Mouse (Mus musculus): Measurements from ENCODE around the gene Cyp19a1. TPM values are rescaled to one million over a fixed set of nuclear protein-coding genes. Genes with fewer than 3 reads are reported as not detected.

Gene Cyp19a1
- not detected in 2 replicates for polyA plus RNA-seq (2015; fragmentation: Nextera tagmentation; extraction: Ambion mirVana)

DNA sequence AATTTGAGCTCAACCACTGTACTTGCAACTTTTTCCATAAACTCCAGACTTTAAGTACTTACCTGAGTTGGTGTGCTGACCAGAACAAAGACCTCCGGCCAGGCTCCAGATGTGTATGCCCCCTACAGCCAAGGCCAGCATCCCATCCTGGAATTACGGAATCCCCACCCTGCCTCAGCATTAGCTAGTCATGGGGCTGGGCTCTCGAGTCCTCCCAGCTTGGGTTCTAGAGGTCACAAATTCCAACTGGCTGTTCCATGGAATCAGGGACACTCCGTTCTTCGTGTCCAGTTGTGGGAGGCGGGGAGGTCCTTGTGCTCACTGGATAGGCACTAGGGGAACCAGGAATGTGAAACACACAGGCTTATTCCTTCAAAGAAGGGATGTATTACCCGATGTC is at the start of gene Cyp19a1:
Gene Cyp19a1, minus strand, starts transcription at position 101 of the 400 bp plus-strand sequence.
- Histone ChIP-seq H3K9ac (no peak within 1 kb of the TSS), H3K36me3 (no peaks in the 10 kb centered on the region), H3K27me3 (no peaks in the 10 kb centered on the region), H3K27ac (no peak within 1 kb of the TSS), H3K4me3 (replicated peaks) (no peak within 1 kb of the TSS), H3K4me2 (no peak within 1 kb of the TSS), H3K9me3 (replicated peaks) (no peaks in the 10 kb centered on the region), H3K4me1 (replicated peaks) (no peaks in the 10 kb centered on the region)
- DNase-seq (no peak), ATAC-seq (ENCODE audit: low read depth) (no peak)
- whole genome bisulfite sequencing (ENCODE audit: insufficient replicate concordance), result 61% methylated on average over 7 of the region's 7 CpGs

GRCm38 (mm10) chr9:54316363-54316762 is 48.5 kb upstream of the Cyp19a1 start:
- Histone ChIP-seq H3K27ac (no peak overlapping the region), H3K9me3 (replicated peaks) (no peaks in the 10 kb centered on the region), H3K4me1 (replicated peaks) (no peaks in the 10 kb centered on the region), H3K4me3 (replicated peaks) (no peak overlapping the region), H3K9ac (no peak overlapping the region), H3K4me2 (no peak overlapping the region), H3K36me3 (no peaks in the 10 kb centered on the region), H3K27me3 (no peaks in the 10 kb centered on the region)
- WGBS (ENCODE audit: insufficient replicate concordance), result 61% methylated on average over 9 of the region's 9 CpGs
- ATAC-seq (ENCODE audit: low read depth) (no peak), DNase-seq (no peak)

DNA sequence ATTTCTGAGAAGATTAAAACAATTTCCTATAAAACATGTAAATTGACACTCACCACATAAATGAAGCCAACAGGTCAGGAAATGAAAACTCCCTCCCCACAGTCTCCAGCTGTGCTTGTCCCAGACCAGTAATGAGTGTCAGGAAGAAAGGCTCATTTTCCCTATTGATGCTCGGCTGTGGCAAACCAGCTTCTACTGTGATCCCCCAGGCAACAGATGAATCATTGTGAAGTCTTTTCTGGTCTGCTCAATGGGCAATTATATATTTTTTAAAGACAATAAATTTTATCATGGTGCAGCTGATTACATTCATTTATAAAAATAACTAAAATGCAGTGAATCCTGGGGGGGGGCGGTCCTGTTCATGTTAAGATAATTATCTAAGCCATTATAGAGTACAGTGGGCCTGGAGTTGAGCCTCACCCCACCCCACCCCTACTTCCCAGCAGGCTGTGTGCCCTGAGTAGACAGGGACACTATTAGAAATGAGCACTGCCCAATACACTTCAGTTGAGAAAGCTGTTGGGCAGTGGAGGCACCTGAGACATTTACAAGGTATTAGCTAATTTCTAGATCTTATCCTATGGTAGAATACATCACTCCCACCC is 40.9 kb upstream of the Cyp19a1 start:
- no peaks in the 10 kb centered on the region for H3K36me3 ChIP-seq

GRCm38 (mm10) chr9:54308209-54308608 is 40.3 kb upstream of the Cyp19a1 start:
- no peak overlapping the region for H3K4me3 ChIP-seq (replicated peaks)
- no peak for ATAC-seq (ENCODE audit: low read depth)

More for the DNA sequence above, 40.9 kb upstream of the Cyp19a1 start:
- ATAC-seq (ENCODE audit: low read depth) (no peak), DNase-seq (no peak)
- no peaks in the 10 kb centered on the region for H3K9me3 ChIP-seq (replicated peaks)
- H3K4me2 ChIP-seq, result no peak overlapping the region
- H3K4me1 ChIP-seq (replicated peaks), result no peaks in the 10 kb centered on the region
- H3K9ac ChIP-seq, result no peak overlapping the region
- H3K27me3 ChIP-seq, result no peaks in the 10 kb centered on the region
- no peak overlapping the region for H3K4me3 ChIP-seq (replicated peaks)
- no peak overlapping the region for H3K27ac ChIP-seq
- WGBS (ENCODE audit: insufficient replicate concordance), result 48% methylated on average over 2 of the region's 2 CpGs

DNA sequence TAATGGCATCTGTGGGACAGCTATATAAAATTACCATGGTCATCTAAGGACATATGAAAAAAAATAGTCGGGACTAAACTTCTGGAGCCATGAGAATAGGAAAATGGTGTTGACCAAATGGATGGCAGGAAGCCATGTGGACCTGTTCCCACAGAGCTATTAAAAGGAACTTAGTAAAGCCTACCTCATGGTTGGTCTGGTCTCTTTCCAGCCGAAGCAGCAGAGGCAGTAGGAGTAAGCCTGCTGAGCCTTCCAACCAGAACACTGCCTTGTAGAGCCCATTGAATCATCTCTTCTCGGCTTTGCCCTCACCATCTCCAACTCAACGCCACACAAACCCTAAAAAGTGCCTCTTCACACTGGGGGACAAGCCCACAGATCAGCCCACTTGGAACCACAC is 33.3 kb upstream of the Cyp19a1 start:
- ATAC-seq (ENCODE audit: low read depth) (no peak), DNase-seq (no peak)
- Histone ChIP-seq H3K27ac (no peak overlapping the region), H3K4me1 (replicated peaks) (no peaks in the 10 kb centered on the region), H3K9me3 (replicated peaks) (no peaks in the 10 kb centered on the region), H3K27me3 (no peaks in the 10 kb centered on the region), H3K4me3 (replicated peaks) (no peak overlapping the region), H3K4me2 (no peak overlapping the region), H3K36me3 (no peaks in the 10 kb centered on the region), H3K9ac (no peak overlapping the region)
- 62% methylated on average over 4 of the region's 4 CpGs for WGBS (ENCODE audit: insufficient replicate concordance)

More at GRCm38 (mm10) chr9:54308209-54308608, 40.3 kb upstream of the Cyp19a1 start:
- H3K4me2 ChIP-seq, result no peak overlapping the region
- no peak overlapping the region for H3K9ac ChIP-seq
- DNase-seq, result no peak
- no peaks in the 10 kb centered on the region for H3K36me3 ChIP-seq
- H3K9me3 ChIP-seq (replicated peaks), result no peaks in the 10 kb centered on the region
- no peaks in the 10 kb centered on the region for H3K4me1 ChIP-seq (replicated peaks)
- 47% methylated on average over 1 of the region's 1 CpGs for whole genome bisulfite sequencing (ENCODE audit: insufficient replicate concordance)
- no peak overlapping the region for H3K27ac ChIP-seq
- H3K27me3 ChIP-seq, result no peaks in the 10 kb centered on the region

DNA sequence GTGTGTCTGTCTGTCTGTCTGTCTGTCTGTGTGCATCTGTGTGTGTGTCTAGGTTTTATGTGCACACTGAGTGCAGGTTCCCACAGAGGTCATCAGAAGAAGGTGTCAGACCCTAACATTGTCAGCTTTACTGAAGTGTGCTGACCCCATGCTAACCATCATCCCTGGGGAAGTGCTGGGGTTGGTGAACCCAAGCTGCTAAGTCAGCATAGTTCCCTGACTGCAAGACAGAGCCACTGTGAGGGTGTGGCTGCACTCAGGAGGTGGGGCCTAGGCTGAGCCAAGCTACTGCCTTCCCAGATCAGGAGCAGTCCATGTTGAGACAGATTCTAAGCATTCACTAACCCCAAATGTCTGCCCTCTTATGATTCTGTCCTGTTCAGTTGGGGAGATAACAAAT is 31.9 kb upstream of the Cyp19a1 start:
- no peaks in the 10 kb centered on the region for H3K27me3 ChIP-seq
- no peak overlapping the region for H3K4me3 ChIP-seq (replicated peaks)
- no peaks in the 10 kb centered on the region for H3K36me3 ChIP-seq
- DNase-seq, result no peak
- no peak overlapping the region for H3K27ac ChIP-seq
- H3K9me3 ChIP-seq (replicated peaks), result no peaks in the 10 kb centered on the region
- no peak overlapping the region for H3K4me2 ChIP-seq
- no peak for ATAC-seq (ENCODE audit: low read depth)
- no peaks in the 10 kb centered on the region for H3K4me1 ChIP-seq (replicated peaks)
- H3K9ac ChIP-seq, result no peak overlapping the region

DNA sequence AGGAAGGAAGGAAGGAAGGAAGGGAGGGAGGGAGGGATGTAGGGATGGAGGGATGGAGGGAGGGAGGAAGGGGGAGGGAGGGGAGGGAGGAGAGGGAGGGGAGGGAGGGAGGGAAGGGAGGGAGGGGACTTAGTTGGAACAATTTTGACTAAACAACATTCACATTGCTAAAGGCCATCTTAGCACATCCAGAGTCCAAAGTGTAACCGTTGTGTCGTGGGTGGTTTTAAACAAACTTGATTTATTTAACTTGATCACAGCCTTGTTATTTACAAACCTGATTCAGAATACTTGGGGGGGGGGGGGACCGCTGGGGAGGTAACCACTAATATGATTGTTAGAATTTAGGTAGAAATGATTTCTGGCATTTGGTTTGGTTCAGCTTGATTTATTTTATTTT is 31.5 kb upstream of the Cyp19a1 start:
- no peak for ATAC-seq (ENCODE audit: low read depth)
- H3K4me3 ChIP-seq (replicated peaks), result no peak overlapping the region
- no peaks in the 10 kb centered on the region for H3K36me3 ChIP-seq

DNA sequence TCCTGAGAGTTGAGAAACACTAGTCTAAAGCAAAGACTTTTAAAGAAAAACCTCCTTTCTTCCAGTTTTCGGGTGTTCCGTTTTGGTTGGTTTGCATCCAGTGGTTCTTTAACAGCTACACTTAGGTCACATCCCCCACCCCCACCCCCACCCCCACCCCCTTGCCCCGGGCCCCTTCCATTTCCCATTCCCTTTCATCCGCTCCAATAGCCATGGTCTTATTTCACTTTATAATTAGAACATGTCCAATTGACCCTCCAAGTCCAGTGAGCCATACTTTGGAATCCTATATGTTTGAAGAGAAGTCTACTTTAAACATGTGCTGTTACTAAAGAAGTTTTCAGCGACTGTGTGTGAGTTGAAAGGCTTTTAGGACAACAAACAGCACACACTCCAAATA is 19.9 kb upstream of the Cyp19a1 start:
- peaks cover 20% of the 10 kb centered on the region for H3K27me3 ChIP-seq
- H3K36me3 ChIP-seq, result no peaks in the 10 kb centered on the region
- no peaks in the 10 kb centered on the region for H3K4me1 ChIP-seq (replicated peaks)
- WGBS (ENCODE audit: insufficient replicate concordance), result 44% methylated on average over 5 of the region's 5 CpGs
- no peak for ATAC-seq (ENCODE audit: low read depth)
- DNase-seq, result no peak
- no peak overlapping the region for H3K27ac ChIP-seq
- H3K4me3 ChIP-seq (replicated peaks), result no peak overlapping the region
- H3K4me2 ChIP-seq, result no peak overlapping the region
- no peaks in the 10 kb centered on the region for H3K9me3 ChIP-seq (replicated peaks)
- H3K9ac ChIP-seq, result no peak overlapping the region

More for the DNA sequence above, 31.5 kb upstream of the Cyp19a1 start:
- Histone ChIP-seq H3K27ac (no peak overlapping the region), H3K27me3 (no peaks in the 10 kb centered on the region), H3K4me2 (no peak overlapping the region), H3K4me1 (replicated peaks) (no peaks in the 10 kb centered on the region), H3K9me3 (replicated peaks) (no peaks in the 10 kb centered on the region), H3K9ac (no peak overlapping the region)
- DNase-seq, result no peak
- WGBS (ENCODE audit: insufficient replicate concordance), result 55% methylated on average over 3 of the region's 3 CpGs

- no peak for ATAC-seq (ENCODE audit: low read depth)
- peaks cover 20% of the 10 kb centered on the region for H3K27me3 ChIP-seq
- H3K4me3 ChIP-seq (replicated peaks), result peak within 1 kb of the TSS; percentile 23; the same call in 1 of the 2 replicates
- no peak within 1 kb of the TSS for H3K9ac ChIP-seq
- no peak for DNase-seq
- H3K27ac ChIP-seq, result no peak within 1 kb of the TSS
- H3K4me2 ChIP-seq, result peak within 1 kb of the TSS; percentile 37
- H3K4me1 ChIP-seq (replicated peaks), result no peaks in the 10 kb centered on the region
- H3K36me3 ChIP-seq, result no peaks in the 10 kb centered on the region
- 4% methylated on average over 61 of the region's 61 CpGs for WGBS (ENCODE audit: insufficient replicate concordance)
- no peaks in the 10 kb centered on the region for H3K9me3 ChIP-seq (replicated peaks)
These were observed 18.5 kb upstream of the Cyp19a1 start, which contains the start of gene Gldn for GRCm38 (mm10) chr9:54286331-54286987. Gene Gldn, plus strand, starts transcription at chr9:54286486.

- ATAC-seq (ENCODE audit: low read depth) (no peak), DNase-seq (no peak)
- WGBS (ENCODE audit: insufficient replicate concordance), result 61% methylated on average over 12 of the region's 12 CpGs
- no peaks in the 10 kb centered on the region for H3K4me1 ChIP-seq (replicated peaks)
- H3K27me3 ChIP-seq, result no peaks in the 10 kb centered on the region
- H3K4me3 ChIP-seq (replicated peaks), result no peak overlapping the region
- no peak overlapping the region for H3K4me2 ChIP-seq
- H3K9ac ChIP-seq, result no peak overlapping the region
- no peaks in the 10 kb centered on the region for H3K9me3 ChIP-seq (replicated peaks)
- H3K27ac ChIP-seq, result no peak overlapping the region
- H3K36me3 ChIP-seq, result no peaks in the 10 kb centered on the region
These were observed 11.2 kb upstream of the Cyp19a1 start for GRCm38 (mm10) chr9:54279046-54279589.

GRCm38 (mm10) chr9:54275283-54275682 is 7.4 kb upstream of the Cyp19a1 start:
- Histone ChIP-seq H3K27ac (no peak overlapping the region), H3K9me3 (replicated peaks) (no peaks in the 10 kb centered on the region), H3K4me3 (replicated peaks) (no peak overlapping the region), H3K27me3 (no peaks in the 10 kb centered on the region), H3K9ac (no peak overlapping the region), H3K4me1 (replicated peaks) (no peaks in the 10 kb centered on the region), H3K4me2 (no peak overlapping the region), H3K36me3 (no peaks in the 10 kb centered on the region)
- ATAC-seq (ENCODE audit: low read depth) (no peak), DNase-seq (no peak)
- WGBS (ENCODE audit: insufficient replicate concordance), result 72% methylated on average over 4 of the region's 4 CpGs

- DNase-seq (no peak), ATAC-seq (ENCODE audit: low read depth) (no peak)
- Histone ChIP-seq H3K4me2 (no peak overlapping the region), H3K9me3 (replicated peaks) (no peaks in the 10 kb centered on the region), H3K27me3 (no peaks in the 10 kb centered on the region), H3K4me1 (replicated peaks) (no peaks in the 10 kb centered on the region), H3K4me3 (replicated peaks) (no peak overlapping the region), H3K27ac (no peak overlapping the region), H3K36me3 (no peaks in the 10 kb centered on the region), H3K9ac (no peak overlapping the region)
- WGBS (ENCODE audit: insufficient replicate concordance), result 29% methylated on average over 5 of the region's 5 CpGs
These were observed 3.0 kb upstream of the Cyp19a1 start for GRCm38 (mm10) chr9:54270889-54271288.
